Mouse (Mus musculus) embryonic fibroblast, embryonic 13.5 days (primary cell): Measurements from ENCODE around the gene Rdh5.

Experiments used
- CTCF ChIP-seq: IDR thresholded peaks from 2 replicates; pipeline ENCODE4 v1.5.1; 2011; ENCODE audit warnings: mild to moderate bottlenecking, control low read depth, low read length, moderate library complexity, borderline replicate concordance; ENCODE audit not compliant: insufficient read depth
- POLR2A ChIP-seq: IDR thresholded peaks from 2 replicates; pipeline ENCODE4 v1.6.1; 2011; ENCODE audit warnings: low read depth, mild to moderate bottlenecking, control low read depth, low read length, moderate library complexity

GRCm38 (mm10) chr10:128866518-128866917, 56.2 kb downstream of the Rdh5 start:
- TF ChIP-seq CTCF (no peak), POLR2A (no peak)
